Mouse (Mus musculus): ENCODE data around the gene Cd28.

- TF ChIP-seq CTCF (IDR thresholded peaks at IDR 0.05; ENCODE audit: low read depth) (no peak), EP300 (IDR thresholded peaks at IDR 0.05; ENCODE audit: low read depth) (no peak)
These were observed 96.8 kb downstream of the Cd28 start for GRCm38 (mm10) chr1:60813411-60813810.

Data from liver, postnatal 0 days (tissue).